Mouse (Mus musculus): ENCODE data around the gene Cox10. TPM values are rescaled to one million over a fixed set of nuclear protein-coding genes. Genes with fewer than 3 reads are reported as not detected.

The Cox10 gene
- polyA plus RNA-seq, 1 experiment: 8.2 TPM

DNA sequence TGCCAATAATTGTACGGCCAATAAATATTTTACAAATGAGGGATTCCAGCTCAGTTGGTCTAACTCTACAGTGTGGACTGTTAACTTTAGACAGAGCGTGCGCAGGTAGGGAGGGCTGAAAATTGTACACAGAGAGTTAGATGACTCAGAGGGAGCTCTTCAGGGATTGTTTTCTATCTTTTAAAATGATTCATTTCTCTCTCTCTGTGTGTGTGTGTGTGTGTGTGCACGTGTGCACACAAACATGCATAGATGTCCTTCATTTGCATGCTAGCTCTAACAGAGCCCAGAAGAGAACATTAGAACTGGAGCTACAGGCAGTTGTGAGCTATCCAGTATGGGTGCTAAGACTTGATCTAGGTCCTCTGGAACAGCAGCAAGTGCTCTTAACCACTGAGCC lies 17.0 kb downstream of the Cox10 start:
- no peaks in the 10 kb centered on the region for H3K4me1 ChIP-seq (ENCODE audit: control insufficient read depth, insufficient read depth, low read length)
- whole genome bisulfite sequencing: 90% methylated on average over 4 of the region's 4 CpGs
- H3K4me3 ChIP-seq (replicated peaks; ENCODE audit: control insufficient read depth, low read depth, low read length): no peak overlapping the region
- TF ChIP-seq CTCF (IDR thresholded peaks at IDR 0.05; ENCODE audit: control insufficient read depth, insufficient read depth, low read length) (no peak), POLR2A (IDR thresholded peaks at IDR 0.05; ENCODE audit: borderline replicate concordance, control insufficient read depth, low read depth, low read length) (no peak)
- no peak overlapping the region for H3K27ac ChIP-seq (ENCODE audit: control insufficient read depth, insufficient read depth, low read depth, low read length, poor library complexity)

GRCm38 (mm10) chr11:64059305-64059704 lies 20.0 kb downstream of the Cox10 start:
- 65% methylated on average over 2 of the region's 2 CpGs for WGBS
- H3K4me1 ChIP-seq (ENCODE audit: control insufficient read depth, insufficient read depth, low read length): no peaks in the 10 kb centered on the region
- H3K27ac ChIP-seq (ENCODE audit: control insufficient read depth, insufficient read depth, low read depth, low read length, poor library complexity): no peak overlapping the region
- H3K4me3 ChIP-seq (replicated peaks; ENCODE audit: control insufficient read depth, low read depth, low read length): no peak overlapping the region
- TF ChIP-seq POLR2A (IDR thresholded peaks at IDR 0.05; ENCODE audit: borderline replicate concordance, control insufficient read depth, low read depth, low read length) (no peak), CTCF (IDR thresholded peaks at IDR 0.05; ENCODE audit: control insufficient read depth, insufficient read depth, low read length) (no peak)

- WGBS: 88% methylated on average over 3 of the region's 3 CpGs
- no peak for TF ChIP-seq CTCF (IDR thresholded peaks at IDR 0.05; ENCODE audit: control insufficient read depth, insufficient read depth, low read length)
- no peak for TF ChIP-seq POLR2A (IDR thresholded peaks at IDR 0.05; ENCODE audit: borderline replicate concordance, control insufficient read depth, low read depth, low read length)
- no peaks in the 10 kb centered on the region for H3K4me1 ChIP-seq (ENCODE audit: control insufficient read depth, insufficient read depth, low read length)
- H3K4me3 ChIP-seq (replicated peaks; ENCODE audit: control insufficient read depth, low read depth, low read length): no peak overlapping the region
- H3K27ac ChIP-seq (ENCODE audit: control insufficient read depth, insufficient read depth, low read depth, low read length, poor library complexity): no peak overlapping the region
Observed at GRCm38 (mm10) chr11:64058474-64058873, 20.8 kb downstream of the Cox10 start.

GRCm38 (mm10) chr11:64053371-64053770 lies 25.9 kb downstream of the Cox10 start:
- WGBS: 85% methylated on average over 5 of the region's 5 CpGs

GRCm38 (mm10) chr11:64051195-64051968 lies 27.9 kb downstream of the Cox10 start:
- TF ChIP-seq POLR2A (IDR thresholded peaks at IDR 0.05; ENCODE audit: borderline replicate concordance, control insufficient read depth, low read depth, low read length): no peak
- no peak for TF ChIP-seq CTCF (IDR thresholded peaks at IDR 0.05; ENCODE audit: control insufficient read depth, insufficient read depth, low read length)
- Histone ChIP-seq H3K4me1 (ENCODE audit: control insufficient read depth, insufficient read depth, low read length) (no peaks in the 10 kb centered on the region), H3K27ac (ENCODE audit: control insufficient read depth, insufficient read depth, low read depth, low read length, poor library complexity) (no peak overlapping the region), H3K4me3 (replicated peaks; ENCODE audit: control insufficient read depth, low read depth, low read length) (no peak overlapping the region)
- 53% methylated on average over 9 of the region's 9 CpGs for WGBS

More at GRCm38 (mm10) chr11:64053371-64053770, 25.9 kb downstream of the Cox10 start:
- H3K4me3 ChIP-seq (replicated peaks; ENCODE audit: control insufficient read depth, low read depth, low read length): no peak overlapping the region
- TF ChIP-seq POLR2A (IDR thresholded peaks at IDR 0.05; ENCODE audit: borderline replicate concordance, control insufficient read depth, low read depth, low read length) (no peak), CTCF (IDR thresholded peaks at IDR 0.05; ENCODE audit: control insufficient read depth, insufficient read depth, low read length) (no peak)
- H3K27ac ChIP-seq (ENCODE audit: control insufficient read depth, insufficient read depth, low read depth, low read length, poor library complexity): no peak overlapping the region
- no peaks in the 10 kb centered on the region for H3K4me1 ChIP-seq (ENCODE audit: control insufficient read depth, insufficient read depth, low read length)

DNA sequence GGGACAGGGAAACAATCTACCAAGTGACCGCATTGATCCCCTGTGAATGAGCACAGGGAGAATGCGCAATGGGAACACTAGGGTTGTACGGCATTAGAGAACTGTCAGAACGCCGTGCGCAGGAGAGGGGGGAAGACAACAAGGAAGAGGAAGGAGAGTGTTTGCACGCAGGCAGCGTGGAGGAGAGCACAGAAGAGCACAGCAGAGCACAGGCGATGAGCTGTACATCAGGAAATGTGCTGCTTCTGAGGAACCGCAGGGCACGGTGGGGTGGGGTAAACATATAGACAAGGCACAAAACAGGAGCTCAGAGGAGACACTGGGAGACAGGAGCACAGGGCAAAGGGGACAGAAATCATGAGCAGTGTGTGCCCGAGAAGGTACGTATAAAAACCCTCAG lies 31.8 kb downstream of the Cox10 start:
- WGBS: 69% methylated on average over 13 of the region's 13 CpGs
- H3K27ac ChIP-seq (ENCODE audit: control insufficient read depth, insufficient read depth, low read depth, low read length, poor library complexity): no peak overlapping the region
- no peak overlapping the region for H3K4me3 ChIP-seq (replicated peaks; ENCODE audit: control insufficient read depth, low read depth, low read length)
- H3K4me1 ChIP-seq (ENCODE audit: control insufficient read depth, insufficient read depth, low read length): no peaks in the 10 kb centered on the region
- no peak for TF ChIP-seq POLR2A (IDR thresholded peaks at IDR 0.05; ENCODE audit: borderline replicate concordance, control insufficient read depth, low read depth, low read length)
- TF ChIP-seq CTCF (IDR thresholded peaks at IDR 0.05; ENCODE audit: control insufficient read depth, insufficient read depth, low read length): no peak

DNA sequence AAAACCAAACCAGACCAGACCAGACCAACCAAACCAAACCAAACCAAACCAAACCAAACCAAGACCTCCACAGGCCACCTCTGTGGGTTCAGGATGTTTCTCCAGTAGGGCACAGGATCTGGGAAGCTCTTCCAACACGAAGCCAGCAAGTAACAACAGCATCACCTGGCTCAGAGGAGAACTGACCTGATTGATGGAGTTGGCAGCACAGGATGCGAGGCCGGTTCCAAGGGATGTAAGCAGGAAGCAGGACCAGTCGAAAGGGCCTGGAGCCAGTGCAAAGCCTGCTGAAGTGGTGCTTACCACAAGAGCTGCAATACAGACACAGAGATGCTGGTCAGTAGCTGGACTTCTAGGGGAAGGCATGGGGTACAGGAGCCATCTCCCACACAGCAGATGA lies 34.2 kb downstream of the Cox10 start:
- no peak overlapping the region for H3K4me3 ChIP-seq (replicated peaks; ENCODE audit: control insufficient read depth, low read depth, low read length)
- TF ChIP-seq POLR2A (IDR thresholded peaks at IDR 0.05; ENCODE audit: borderline replicate concordance, control insufficient read depth, low read depth, low read length) (no peak), CTCF (IDR thresholded peaks at IDR 0.05; ENCODE audit: control insufficient read depth, insufficient read depth, low read length) (no peak)
- no peak overlapping the region for H3K27ac ChIP-seq (ENCODE audit: control insufficient read depth, insufficient read depth, low read depth, low read length, poor library complexity)
- 89% methylated on average over 4 of the region's 4 CpGs for WGBS
- H3K4me1 ChIP-seq (ENCODE audit: control insufficient read depth, insufficient read depth, low read length): no peaks in the 10 kb centered on the region

DNA sequence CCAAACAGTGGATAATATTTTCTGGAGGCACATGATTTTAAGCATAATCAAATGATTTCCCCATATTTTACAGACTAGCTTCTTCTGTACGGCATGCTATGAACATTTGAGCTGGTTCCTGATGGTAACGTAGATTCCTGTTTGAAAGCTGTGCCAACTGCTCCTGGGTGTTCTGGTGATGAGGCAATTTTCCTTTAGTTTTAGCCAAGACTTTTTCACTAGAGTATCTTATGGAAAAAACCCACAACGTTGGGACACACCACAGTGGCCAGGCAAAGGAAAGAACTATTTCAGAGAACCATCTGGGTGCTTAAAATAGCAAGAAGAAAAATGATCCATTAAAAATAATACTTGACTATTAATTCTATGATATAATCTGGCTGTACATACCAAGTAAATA lies 35.2 kb downstream of the Cox10 start:
- no peaks in the 10 kb centered on the region for H3K4me1 ChIP-seq (ENCODE audit: control insufficient read depth, insufficient read depth, low read length)
- 60% methylated on average over 3 of the region's 3 CpGs for WGBS
- H3K4me3 ChIP-seq (replicated peaks; ENCODE audit: control insufficient read depth, low read depth, low read length): no peak overlapping the region
- TF ChIP-seq CTCF (IDR thresholded peaks at IDR 0.05; ENCODE audit: control insufficient read depth, insufficient read depth, low read length) (no peak), POLR2A (IDR thresholded peaks at IDR 0.05; ENCODE audit: borderline replicate concordance, control insufficient read depth, low read depth, low read length) (no peak)
- H3K27ac ChIP-seq (ENCODE audit: control insufficient read depth, insufficient read depth, low read depth, low read length, poor library complexity): no peak overlapping the region
